Mouse (Mus musculus) embryonic fibroblast, embryonic 13.5 days (primary cell): Measurements from ENCODE around the gene Rnf151.

Experiments used
- CTCF ChIP-seq: IDR thresholded peaks from 2 replicates; pipeline ENCODE4 v1.5.1; 2011; ENCODE audit warnings: mild to moderate bottlenecking, control low read depth, low read length, moderate library complexity, borderline replicate concordance; ENCODE audit not compliant: insufficient read depth
- POLR2A ChIP-seq: IDR thresholded peaks from 2 replicates; pipeline ENCODE4 v1.6.1; 2011; ENCODE audit warnings: low read depth, mild to moderate bottlenecking, control low read depth, low read length, moderate library complexity

- no peak for TF ChIP-seq CTCF
- no peak for TF ChIP-seq POLR2A
Measured at GRCm38 (mm10) chr17:24734513-24734912, 16.6 kb upstream of the Rnf151 start.
